Mouse (Mus musculus): ENCODE data around the gene Sh2d3c. TPM values are rescaled to one million over a fixed set of nuclear protein-coding genes. Genes with fewer than 3 reads are reported as not detected.

The Sh2d3c gene
- total and polyA plus RNA-seq, 3 experiments: 0.35 to 0.98 TPM; not detected in 1

DNA sequence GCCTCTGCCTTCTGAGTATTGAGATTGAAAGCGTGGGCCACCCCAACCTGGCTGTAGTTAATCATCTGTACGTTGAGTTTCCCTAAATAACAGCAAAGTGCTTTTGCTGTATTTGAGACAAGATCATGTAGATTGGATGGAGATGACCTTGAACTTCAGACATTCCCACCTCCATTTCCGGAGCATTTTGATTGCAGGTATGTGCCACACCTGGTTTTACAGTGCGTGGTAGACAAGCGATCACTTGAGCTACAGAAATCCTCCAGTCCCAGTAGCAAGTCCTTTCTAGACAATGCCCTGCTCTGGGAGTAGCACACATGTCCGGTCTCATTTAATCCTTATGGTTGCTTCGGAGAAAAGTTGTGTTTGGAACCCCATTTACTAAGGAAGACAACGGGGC, 17.8 kb upstream of the Sh2d3c start:
- no peaks in the 10 kb centered on the region for H3K9me3 ChIP-seq (replicated peaks)
- H3K4me3 ChIP-seq (ENCODE audit: low read depth, low read length): no peak overlapping the region
- peaks cover 73% of the 10 kb centered on the region for H3K36me3 ChIP-seq (replicated peaks)
- DNase-seq (ENCODE audit: low spot score) (no peak), ATAC-seq (ENCODE audit: extremely low read depth, insufficient number of reproducible peaks, low FRiP score, poor library complexity, severe bottlenecking) (no peak)
- no peak for TF ChIP-seq TAL1 (conservative IDR thresholded peaks at IDR 0.05; ENCODE audit: low read depth, low read length)
- no peak for TF ChIP-seq CTCF (IDR thresholded peaks at IDR 0.05; ENCODE audit: low read depth, low read length)
- TF ChIP-seq GATA1 (IDR thresholded peaks at IDR 0.05; ENCODE audit: borderline replicate concordance, low read length): no peak
- TF ChIP-seq POLR2AphosphoS5 (IDR thresholded peaks at IDR 0.05; ENCODE audit: insufficient replicate concordance, low read depth, low read length): no peak
- TF ChIP-seq GATA2 (IDR thresholded peaks at IDR 0.05; ENCODE audit: borderline replicate concordance, low read depth, low read length): no peak
- no peaks in the 10 kb centered on the region for H3K27me3 ChIP-seq (ENCODE audit: insufficient read depth, low read length)
- H3K4me1 ChIP-seq (ENCODE audit: insufficient read depth, low read depth, low read length): peaks cover 25% of the 10 kb centered on the region

DNA sequence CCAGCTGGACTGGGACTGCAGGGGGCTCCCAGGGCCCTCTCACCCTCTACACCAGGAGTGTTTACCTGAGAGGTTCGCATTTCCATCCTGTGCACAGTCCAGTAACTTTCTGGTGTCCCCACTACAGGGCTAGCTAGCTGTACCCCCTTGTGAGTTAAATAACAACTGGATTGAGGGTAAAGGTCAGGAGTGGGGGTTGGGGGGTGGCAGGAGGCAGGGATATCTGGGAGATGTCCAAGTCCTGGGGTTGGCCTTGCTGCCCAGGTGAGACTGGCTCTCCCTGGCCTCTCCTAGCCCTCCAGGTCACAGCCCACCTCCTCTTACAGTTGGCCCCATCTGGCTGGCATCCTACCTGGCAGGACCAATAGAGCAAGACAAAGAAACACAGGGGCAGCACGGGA, 16.8 kb upstream of the Sh2d3c start, which contains the start of gene Fpgs:
Gene Fpgs (minus strand): TSS at position 125 of the 401 bp plus-strand sequence.
- H3K36me3 ChIP-seq (replicated peaks): peaks cover 83% of the 10 kb centered on the region
- no peaks in the 10 kb centered on the region for H3K9me3 ChIP-seq (replicated peaks)
- DNase-seq (ENCODE audit: low spot score) (no peak), ATAC-seq (ENCODE audit: extremely low read depth, insufficient number of reproducible peaks, low FRiP score, poor library complexity, severe bottlenecking) (no peak)
- no peaks in the 10 kb centered on the region for H3K27me3 ChIP-seq (ENCODE audit: insufficient read depth, low read length)
- H3K4me1 ChIP-seq (ENCODE audit: insufficient read depth, low read depth, low read length): peaks cover 34% of the 10 kb centered on the region
- no peak for TF ChIP-seq GATA2 (IDR thresholded peaks at IDR 0.05; ENCODE audit: borderline replicate concordance, low read depth, low read length)
- no peak for TF ChIP-seq POLR2AphosphoS5 (IDR thresholded peaks at IDR 0.05; ENCODE audit: insufficient replicate concordance, low read depth, low read length)
- no peak for TF ChIP-seq CTCF (IDR thresholded peaks at IDR 0.05; ENCODE audit: low read depth, low read length)
- H3K4me3 ChIP-seq (ENCODE audit: low read depth, low read length): no peak within 1 kb of the TSS

DNA sequence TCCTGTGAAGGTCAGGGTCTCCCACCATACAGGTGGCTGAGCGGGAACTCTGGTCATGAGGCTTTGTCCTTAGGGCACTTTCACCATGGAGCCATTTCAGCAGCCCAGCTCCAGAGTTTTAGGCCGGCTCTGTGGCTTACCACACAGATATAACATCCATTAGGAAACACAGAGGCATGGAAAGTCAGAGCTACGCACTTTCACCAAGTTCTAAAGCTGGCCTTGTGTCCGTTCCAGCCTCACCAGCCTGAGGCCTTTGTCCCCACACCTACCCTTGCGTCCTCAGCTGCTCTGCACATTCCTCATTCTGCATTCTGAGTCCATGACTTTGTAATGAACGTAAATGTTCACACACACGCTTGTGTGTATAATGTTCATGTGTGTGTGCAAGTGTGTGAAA, 15.8 kb upstream of the Sh2d3c start:
- H3K27me3 ChIP-seq (ENCODE audit: insufficient read depth, low read length): no peaks in the 10 kb centered on the region
- H3K9me3 ChIP-seq (replicated peaks): no peaks in the 10 kb centered on the region
- TF ChIP-seq TAL1 (conservative IDR thresholded peaks at IDR 0.05; ENCODE audit: low read depth, low read length) (no peak), CTCF (IDR thresholded peaks at IDR 0.05; ENCODE audit: low read depth, low read length) (no peak), GATA2 (IDR thresholded peaks at IDR 0.05; ENCODE audit: borderline replicate concordance, low read depth, low read length) (no peak), POLR2AphosphoS5 (IDR thresholded peaks at IDR 0.05; ENCODE audit: insufficient replicate concordance, low read depth, low read length) (0 out of 2 replicates have a peak, but pooled peaks have one; percentile 63)
- no peak for ATAC-seq (ENCODE audit: extremely low read depth, insufficient number of reproducible peaks, low FRiP score, poor library complexity, severe bottlenecking)
- H3K4me1 ChIP-seq (ENCODE audit: insufficient read depth, low read depth, low read length): peaks cover 39% of the 10 kb centered on the region
- DNase-seq (ENCODE audit: low spot score): no peak
- peaks cover 93% of the 10 kb centered on the region for H3K36me3 ChIP-seq (replicated peaks)
- H3K4me3 ChIP-seq (ENCODE audit: low read depth, low read length): no peak overlapping the region

- Histone ChIP-seq H3K9me3 (replicated peaks) (no peaks in the 10 kb centered on the region), H3K4me1 (ENCODE audit: insufficient read depth, low read depth, low read length) (peaks cover 49% of the 10 kb centered on the region), H3K4me3 (ENCODE audit: low read depth, low read length) (no peak overlapping the region), H3K36me3 (replicated peaks) (peaks cover 96% of the 10 kb centered on the region), H3K27me3 (ENCODE audit: insufficient read depth, low read length) (no peaks in the 10 kb centered on the region)
- no peak for TF ChIP-seq TAL1 (conservative IDR thresholded peaks at IDR 0.05; ENCODE audit: low read depth, low read length)
- TF ChIP-seq GATA2 (IDR thresholded peaks at IDR 0.05; ENCODE audit: borderline replicate concordance, low read depth, low read length): no peak
- TF ChIP-seq POLR2AphosphoS5 (IDR thresholded peaks at IDR 0.05; ENCODE audit: insufficient replicate concordance, low read depth, low read length): no peak
- no peak for TF ChIP-seq GATA1 (IDR thresholded peaks at IDR 0.05; ENCODE audit: borderline replicate concordance, low read length)
- TF ChIP-seq CTCF (IDR thresholded peaks at IDR 0.05; ENCODE audit: low read depth, low read length): no peak
- no peak for DNase-seq (ENCODE audit: low spot score)
- ATAC-seq (ENCODE audit: extremely low read depth, insufficient number of reproducible peaks, low FRiP score, poor library complexity, severe bottlenecking): no peak
Observed at GRCm38 (mm10) chr2:32706971-32707370, 13.9 kb upstream of the Sh2d3c start.

DNA sequence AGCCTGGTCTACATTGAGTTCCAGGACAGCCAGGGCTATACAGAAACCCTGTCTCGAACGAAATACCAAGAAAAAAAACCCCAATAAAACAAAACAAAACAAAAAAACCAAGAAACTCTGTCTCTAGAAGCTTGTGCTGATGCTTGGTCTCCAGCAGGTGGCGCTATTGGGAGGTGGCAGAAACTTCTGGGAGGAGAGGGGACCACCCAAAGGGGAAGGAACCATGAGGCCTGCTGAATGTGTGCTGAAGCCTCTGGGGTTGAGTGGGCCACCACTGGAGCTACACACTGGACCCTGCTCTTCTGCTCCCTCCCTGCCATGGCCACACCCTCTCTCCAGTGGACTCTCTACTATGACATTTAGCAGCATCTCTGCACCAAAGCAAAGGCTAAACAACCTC, 12.2 kb upstream of the Sh2d3c start:
- Histone ChIP-seq H3K27me3 (ENCODE audit: insufficient read depth, low read length) (no peaks in the 10 kb centered on the region), H3K4me3 (ENCODE audit: low read depth, low read length) (no peak overlapping the region; the same call in 1 of the 2 replicates), H3K36me3 (replicated peaks) (peaks cover 79% of the 10 kb centered on the region), H3K4me1 (ENCODE audit: insufficient read depth, low read depth, low read length) (peaks cover 53% of the 10 kb centered on the region), H3K9me3 (replicated peaks) (no peaks in the 10 kb centered on the region)
- ATAC-seq (ENCODE audit: extremely low read depth, insufficient number of reproducible peaks, low FRiP score, poor library complexity, severe bottlenecking) (no peak), DNase-seq (ENCODE audit: low spot score) (peak; percentile 74)
- TF ChIP-seq CTCF (IDR thresholded peaks at IDR 0.05; ENCODE audit: low read depth, low read length) (peak; percentile 61), GATA1 (IDR thresholded peaks at IDR 0.05; ENCODE audit: borderline replicate concordance, low read length) (no peak), TAL1 (conservative IDR thresholded peaks at IDR 0.05; ENCODE audit: low read depth, low read length) (no peak), GATA2 (IDR thresholded peaks at IDR 0.05; ENCODE audit: borderline replicate concordance, low read depth, low read length) (no peak)

GRCm38 (mm10) chr2:32709521-32710137, 11.2 kb upstream of the Sh2d3c start:
- Histone ChIP-seq H3K27me3 (ENCODE audit: insufficient read depth, low read length) (no peaks in the 10 kb centered on the region), H3K36me3 (replicated peaks) (peaks cover 69% of the 10 kb centered on the region), H3K9me3 (replicated peaks) (no peaks in the 10 kb centered on the region), H3K4me3 (ENCODE audit: low read depth, low read length) (peak overlapping the region; percentile 54; the same call in 1 of the 2 replicates), H3K4me1 (ENCODE audit: insufficient read depth, low read depth, low read length) (peaks cover 63% of the 10 kb centered on the region)
- DNase-seq (ENCODE audit: low spot score): no peak
- no peak for TF ChIP-seq GATA1 (IDR thresholded peaks at IDR 0.05; ENCODE audit: borderline replicate concordance, low read length)
- no peak for TF ChIP-seq CTCF (IDR thresholded peaks at IDR 0.05; ENCODE audit: low read depth, low read length)
- no peak for TF ChIP-seq GATA2 (IDR thresholded peaks at IDR 0.05; ENCODE audit: borderline replicate concordance, low read depth, low read length)
- TF ChIP-seq POLR2AphosphoS5 (IDR thresholded peaks at IDR 0.05; ENCODE audit: insufficient replicate concordance, low read depth, low read length): no peak
- no peak for TF ChIP-seq TAL1 (conservative IDR thresholded peaks at IDR 0.05; ENCODE audit: low read depth, low read length)
- no peak for ATAC-seq (ENCODE audit: extremely low read depth, insufficient number of reproducible peaks, low FRiP score, poor library complexity, severe bottlenecking)

Data from G1E (cell line).